22 mouse cellular contexts compared by ENCODE assay signal in genomic region chr13:42193016-42193415, GRCm38 (mm10).
A peak's percentile ranks its signal among the peaks of the same experiment; 100 is the strongest.
DNase-seq lines count a peak whose midpoint lies in the region; ATAC-seq and TF ChIP-seq lines count a peak whose summit lies in the region.
"Had no signal": no experiment of that assay in that cellular context is flagged by ENCODE, and none has a peak within 500 bp of the region (broad histone marks: within the 10 kb centered on the region; RNA-seq: fewer than 3 reads in every experiment).

No protein-coding gene starts in this region.

- H3K4me1 ChIP-seq in forebrain, embryonic 14.5 days (ENCODE audit: control insufficient read depth, insufficient read depth, low read length) = 0 out of 2 replicates have a peak, but pooled peaks cover 3% of the 10 kb centered on the region
- no peaks in the 10 kb centered on the region for H3K4me1 ChIP-seq in forebrain, postnatal 0 days (ENCODE audit: insufficient read depth)
- no peaks in the 10 kb centered on the region for H3K4me1 ChIP-seq in hindbrain, embryonic 11.5 days (replicated peaks; ENCODE audit: control insufficient read depth, insufficient read depth, low read length)
- H3K4me1 ChIP-seq in midbrain, embryonic 11.5 days (ENCODE audit: control insufficient read depth, insufficient read depth, low read length) = peaks cover 6% of the 10 kb centered on the region; the same call in 1 of the 2 replicates
- no peaks in the 10 kb centered on the region for H3K4me1 ChIP-seq in neural tube, embryonic 15.5 days
- 0 out of 2 replicates have a peak, but pooled peaks cover 3% of the 10 kb centered on the region for H3K4me1 ChIP-seq in kidney, embryonic 14.5 days (ENCODE audit: control insufficient read depth, insufficient read depth, low read length)
- H3K4me1 ChIP-seq: lung, embryonic 15.5 days had no signal

- H3K36me3 ChIP-seq in forebrain, embryonic 14.5 days (ENCODE audit: control insufficient read depth, insufficient read depth, low read length) = no peaks in the 10 kb centered on the region
- H3K36me3 ChIP-seq in forebrain, postnatal 0 days (ENCODE audit: insufficient read depth) = no peaks in the 10 kb centered on the region
- H3K36me3 ChIP-seq in hindbrain, embryonic 11.5 days (ENCODE audit: control insufficient read depth, insufficient read depth, low read length) = no peaks in the 10 kb centered on the region
- H3K36me3 ChIP-seq in midbrain, embryonic 11.5 days (ENCODE audit: control insufficient read depth, insufficient read depth, low read length) = no peaks in the 10 kb centered on the region
- H3K36me3 ChIP-seq in neural tube, embryonic 15.5 days = no peaks in the 10 kb centered on the region
- no peaks in the 10 kb centered on the region for H3K36me3 ChIP-seq in kidney, embryonic 14.5 days (ENCODE audit: control insufficient read depth, insufficient read depth, low read length)
- H3K36me3 ChIP-seq: embryonic facial prominence, embryonic 13.5 days; forebrain, embryonic 15.5 days; G1E; heart, embryonic 12.5 days; lung, embryonic 15.5 days had no signal

- no peak overlapping the region for H3K4me2 ChIP-seq in forebrain, embryonic 14.5 days (ENCODE audit: low read length)
- H3K4me2 ChIP-seq in forebrain, postnatal 0 days (ENCODE audit: low read depth) = no peak overlapping the region
- H3K4me2 ChIP-seq in hindbrain, embryonic 11.5 days (replicated peaks; ENCODE audit: low read depth, low read length) = no peak overlapping the region
- no peak overlapping the region for H3K4me2 ChIP-seq in midbrain, embryonic 11.5 days
- 0 out of 2 replicates have a peak overlapping the region, but pooled peaks have one; percentile 13 for H3K4me2 ChIP-seq in neural tube, embryonic 15.5 days
- no peak overlapping the region for H3K4me2 ChIP-seq in kidney, embryonic 14.5 days (replicated peaks; ENCODE audit: low read depth, low read length)
- H3K4me2 ChIP-seq: embryonic facial prominence, embryonic 13.5 days; forebrain, embryonic 15.5 days; heart, embryonic 12.5 days; lung, embryonic 15.5 days had no signal

- H3K27me3 ChIP-seq in forebrain, embryonic 14.5 days (replicated peaks; ENCODE audit: control insufficient read depth, insufficient read depth, low read length) = no peaks in the 10 kb centered on the region
- H3K27me3 ChIP-seq in forebrain, postnatal 0 days (ENCODE audit: insufficient read depth, low read length) = no peaks in the 10 kb centered on the region; the same call in 1 of the 2 replicates
- H3K27me3 ChIP-seq in hindbrain, embryonic 11.5 days (ENCODE audit: control insufficient read depth, insufficient read depth, low read length) = no peaks in the 10 kb centered on the region
- no peaks in the 10 kb centered on the region for H3K27me3 ChIP-seq in midbrain, embryonic 11.5 days (ENCODE audit: control insufficient read depth, insufficient read depth, low read length)
- H3K27me3 ChIP-seq in neural tube, embryonic 15.5 days (replicated peaks) = no peaks in the 10 kb centered on the region
- no peaks in the 10 kb centered on the region for H3K27me3 ChIP-seq in kidney, embryonic 14.5 days (ENCODE audit: control insufficient read depth, insufficient read depth, low read length)
- H3K27me3 ChIP-seq: embryonic facial prominence, embryonic 13.5 days; forebrain, embryonic 15.5 days; heart, embryonic 12.5 days; lung, embryonic 15.5 days had no signal

- WGBS in forebrain, embryonic 14.5 days = 12% methylated on average over 9 of the region's 9 CpGs
- 18% methylated on average over 9 of the region's 9 CpGs for WGBS in forebrain, postnatal 0 days
- WGBS in hindbrain, embryonic 11.5 days = 9% methylated on average over 9 of the region's 9 CpGs
- 3% methylated on average over 9 of the region's 9 CpGs for WGBS in midbrain, embryonic 11.5 days
- 21% methylated on average over 9 of the region's 9 CpGs for WGBS in neural tube, embryonic 15.5 days
- 47% methylated on average over 9 of the region's 9 CpGs for WGBS in kidney, embryonic 14.5 days

- H3K9me3 ChIP-seq in forebrain, embryonic 14.5 days (replicated peaks; ENCODE audit: control insufficient read depth, low read length) = no peaks in the 10 kb centered on the region
- no peaks in the 10 kb centered on the region for H3K9me3 ChIP-seq in forebrain, postnatal 0 days (ENCODE audit: low read length)
- H3K9me3 ChIP-seq in hindbrain, embryonic 11.5 days (ENCODE audit: control insufficient read depth, low read length) = no peaks in the 10 kb centered on the region
- no peaks in the 10 kb centered on the region for H3K9me3 ChIP-seq in midbrain, embryonic 11.5 days (ENCODE audit: control insufficient read depth, low read length)
- H3K9me3 ChIP-seq in neural tube, embryonic 15.5 days (replicated peaks) = no peaks in the 10 kb centered on the region
- no peaks in the 10 kb centered on the region for H3K9me3 ChIP-seq in kidney, embryonic 14.5 days (ENCODE audit: control insufficient read depth, low read length)
- H3K9me3 ChIP-seq: embryonic facial prominence, embryonic 13.5 days; forebrain, embryonic 15.5 days; G1E; heart, embryonic 12.5 days; lung, embryonic 15.5 days had no signal

- H3K27ac ChIP-seq in forebrain, embryonic 14.5 days (ENCODE audit: low read depth, low read length) = no peak overlapping the region
- no peak overlapping the region for H3K27ac ChIP-seq in forebrain, postnatal 0 days (ENCODE audit: low read depth, low read length)
- no peak overlapping the region for H3K27ac ChIP-seq in hindbrain, embryonic 11.5 days (ENCODE audit: low read depth, low read length)
- H3K27ac ChIP-seq in midbrain, embryonic 11.5 days (ENCODE audit: low read depth, low read length) = no peak overlapping the region
- H3K27ac ChIP-seq in neural tube, embryonic 15.5 days (replicated peaks) = 0 out of 2 replicates have a peak overlapping the region, but pooled peaks have one; percentile 3
- no peak overlapping the region for H3K27ac ChIP-seq in kidney, embryonic 14.5 days (ENCODE audit: low read depth, low read length)
- H3K27ac ChIP-seq: embryonic facial prominence, embryonic 13.5 days; forebrain, embryonic 15.5 days; liver, embryonic 14.5 days; lung, embryonic 15.5 days; stomach, postnatal 0 days had no signal

- no peak overlapping the region for H3K4me3 ChIP-seq in forebrain, embryonic 14.5 days (ENCODE audit: low read depth, low read length)
- H3K4me3 ChIP-seq in forebrain, postnatal 0 days (ENCODE audit: low read depth, low read length) = no peak overlapping the region
- no peak overlapping the region for H3K4me3 ChIP-seq in hindbrain, embryonic 11.5 days (ENCODE audit: low read depth, low read length)
- H3K4me3 ChIP-seq in midbrain, embryonic 11.5 days (ENCODE audit: low read depth, low read length) = no peak overlapping the region
- H3K4me3 ChIP-seq in neural tube, embryonic 15.5 days (replicated peaks) = no peak overlapping the region
- no peak overlapping the region for H3K4me3 ChIP-seq in kidney, embryonic 14.5 days (ENCODE audit: low read length)
- H3K4me3 ChIP-seq: embryonic facial prominence, embryonic 13.5 days; forebrain, embryonic 15.5 days; heart, embryonic 12.5 days; lung, embryonic 15.5 days had no signal

- no peak for TF ChIP-seq CTCF in forebrain, postnatal 0 days (IDR thresholded peaks at IDR 0.05; ENCODE audit: low read depth)

- peak; percentile 30 for DNase-seq in forebrain, embryonic 14.5 days (ENCODE audit: low spot score)
- no peak for DNase-seq in forebrain, postnatal 0 days
- peak; percentile 18 for DNase-seq in hindbrain, embryonic 11.5 days (ENCODE audit: low spot score)
- DNase-seq in midbrain, embryonic 11.5 days (ENCODE audit: low spot score, missing footprints) = no peak
- DNase-seq in right cerebral cortex, postnatal 25 days = no peak
- DNase-seq: adrenal gland, postnatal 25 days; cerebellum, adult 18-20 months; cerebellum, postnatal 25 days; heart, postnatal 14 days; kidney, adult 2 months; kidney, postnatal 14 days had no signal

- no peak for ATAC-seq in forebrain, embryonic 14.5 days
- no peak for ATAC-seq in forebrain, postnatal 0 days
- ATAC-seq in hindbrain, embryonic 11.5 days (ENCODE audit: low FRiP score) = no peak
- ATAC-seq in midbrain, embryonic 11.5 days (ENCODE audit: low FRiP score) = 0 out of 2 replicates have a peak, but pooled peaks have one; percentile 27
- peak; percentile 35; the same call in 1 of the 2 replicates for ATAC-seq in neural tube, embryonic 15.5 days (ENCODE audit: low FRiP score)
- no peak for ATAC-seq in CD4-positive, CD25-positive, alpha-beta regulatory T cell, adult 4 months
- no peak for ATAC-seq in kidney, embryonic 14.5 days (ENCODE audit: low FRiP score, low TSS enrichment)
- ATAC-seq: forebrain, embryonic 15.5 days; inflammation-experienced regulatory T-cells, adult 6 months had no signal

- no peak overlapping the region for H3K9ac ChIP-seq in forebrain, embryonic 14.5 days (ENCODE audit: low read length)
- H3K9ac ChIP-seq in forebrain, postnatal 0 days = no peak overlapping the region
- H3K9ac ChIP-seq in hindbrain, embryonic 11.5 days (ENCODE audit: low read depth, low read length) = no peak overlapping the region
- no peak overlapping the region for H3K9ac ChIP-seq in midbrain, embryonic 11.5 days (ENCODE audit: low read length)
- H3K9ac ChIP-seq in neural tube, embryonic 15.5 days (replicated peaks) = no peak overlapping the region
- H3K9ac ChIP-seq in kidney, embryonic 14.5 days (ENCODE audit: low read depth, low read length) = no peak overlapping the region
- H3K9ac ChIP-seq: embryonic facial prominence, embryonic 13.5 days; forebrain, embryonic 15.5 days; heart, embryonic 12.5 days; liver, embryonic 14.5 days; lung, embryonic 15.5 days had no signal

Comparison
In these comparisons a context has a peak if more than half of its experiments do, and no peak if none do; other contexts are left out.
1. DNase-seq: peak in forebrain, embryonic 14.5 days (single experiment) and hindbrain, embryonic 11.5 days (single experiment); none in forebrain, postnatal 0 days (single experiment), midbrain, embryonic 11.5 days (single experiment) and right cerebral cortex, postnatal 25 days (single experiment).
2. ATAC-seq: peak in midbrain, embryonic 11.5 days (single experiment) and neural tube, embryonic 15.5 days (single experiment); none in forebrain, embryonic 14.5 days (single experiment), forebrain, postnatal 0 days (single experiment), hindbrain, embryonic 11.5 days (single experiment), CD4-positive, CD25-positive, alpha-beta regulatory T cell, adult 4 months (single experiment) and kidney, embryonic 14.5 days (single experiment).